Mouse (Mus musculus) gastrocnemius, adult 8-10 months (tissue): Measurements from ENCODE around the gene Use1. TPM values are rescaled to one million over a fixed set of nuclear protein-coding genes. Genes with fewer than 3 reads are reported as not detected.

ENCODE experiments used
- DNase-seq, 2 experiments: peaks; one replicate each; pipeline ENCODE4 v3.0.0; 2022; ENCODE audit warnings: low spot score in 2 of 2
- total RNA-seq, 4 experiments: library from RNA; stranded (reverse); gene quantifications; 2 replicates each; pipeline ENCODE4 v1.2.4; 2022

The Use1 gene
- total RNA-seq, 4 experiments from 2014 or later, result 90.5 to 106 (median 100) TPM

GRCm38 (mm10) chr8:71401454-71401853 lies 34.8 kb downstream of the Use1 start:
- DNase-seq, result peak in 1 of 2 experiments; percentile 1

GRCm38 (mm10) chr8:71402446-71402964 lies 35.9 kb downstream of the Use1 start:
- peak in 1 of 2 experiments; percentile 1 for DNase-seq

GRCm38 (mm10) chr8:71403107-71403885 lies 36.6 kb downstream of the Use1 start:
- DNase-seq, result peak in 1 of 2 experiments; percentile 1

- peak in 1 of 2 experiments; percentile 2 for DNase-seq
These were observed 37.4 kb downstream of the Use1 start for GRCm38 (mm10) chr8:71404011-71404410.

- DNase-seq, result peak in 1 of 2 experiments; percentile 2
These were observed 38.3 kb downstream of the Use1 start for GRCm38 (mm10) chr8:71404951-71405351.

- DNase-seq, result peak; percentile 93 to 96
These were observed 38.9 kb downstream of the Use1 start, which contains the start of gene Ankle1 for GRCm38 (mm10) chr8:71405401-71406098. TSS of gene Ankle1 (plus strand) at chr8:71406010.

- DNase-seq, result peak in 1 of 2 experiments; percentile 42
These were observed 39.7 kb downstream of the Use1 start for GRCm38 (mm10) chr8:71406099-71407015.

- DNase-seq, result no peak
These were observed 40.8 kb downstream of the Use1 start for GRCm38 (mm10) chr8:71407441-71407840.

- DNase-seq, result peak in 1 of 2 experiments; percentile 2
These were observed 41.6 kb downstream of the Use1 start for GRCm38 (mm10) chr8:71408231-71408630.

- no peak for DNase-seq
These were observed 45.1 kb downstream of the Use1 start for GRCm38 (mm10) chr8:71411535-71412273.

Other genes with a start within 250 kb of the Use1 start
- gene Myo9b, start 94.1 kb upstream of the Use1 start, total RNA-seq, result 1 to 10 TPM; 6.2 to 8.6 (median 7.8) TPM
- 1 to 10 TPM; 2.4 to 5.5 (median 4.0) TPM for gene Haus8, start 93.9 kb upstream of the Use1 start, total RNA-seq
- gene Ocel1, start 4.5 kb downstream of the Use1 start, total RNA-seq, result 1 to 10 TPM; 5.0 to 6.0 (median 5.8) TPM
- gene Nr2f6, start 15.1 kb downstream of the Use1 start, total RNA-seq, result 10 to 100 TPM; 19.9 to 23.3 (median 20.9) TPM
- gene Ushbp1, start 29.0 kb downstream of the Use1 start, total RNA-seq, result 1 to 10 TPM; 3.5 to 6.3 (median 4.5) TPM
- gene Babam1, start 30.0 kb downstream of the Use1 start, total RNA-seq, result 10 to 100 TPM; 68.5 to 73.4 (median 70.8) TPM
- gene Ankle1, start 39.2 kb downstream of the Use1 start, total RNA-seq, result not detected
- gene Abhd8, start 96.8 kb downstream of the Use1 start, total RNA-seq, result 10 to 100 TPM; 22.3 to 28.9 (median 26.3) TPM
- gene Mrpl34, start 98.1 kb downstream of the Use1 start, total RNA-seq, result 10 to 100 TPM; 63.4 to 72.1 (median 68.8) TPM
- 10 to 100 TPM; 24.5 to 31.8 (median 26.5) TPM for gene Dda1, start 102.4 kb downstream of the Use1 start, total RNA-seq
- gene Ano8, start 119.1 kb downstream of the Use1 start, total RNA-seq, result 10 to 100 TPM; 15.4 to 16.5 (median 15.9) TPM
- 10 to 100 TPM in 3 of 4 experiments, 1 to 10 TPM in 1; 9.5 to 11.2 (median 10.5) TPM for gene Gtpbp3, start 121.3 kb downstream of the Use1 start, total RNA-seq
- gene Plvap, start 144.9 kb downstream of the Use1 start, total RNA-seq, result 1 to 10 TPM; 6.6 to 9.5 (median 8.2) TPM
- not detected for gene Ccdc194, start 158.9 kb downstream of the Use1 start, total RNA-seq
- gene Bst2, start 170.6 kb downstream of the Use1 start, total RNA-seq, result 1 to 10 TPM; 4.7 to 9.2 (median 7.6) TPM
- 10 to 100 TPM; 17.7 to 28.7 (median 23.4) TPM for gene Mvb12a, start 176.1 kb downstream of the Use1 start, total RNA-seq
- not detected for gene Tmem221, start 192.0 kb downstream of the Use1 start, total RNA-seq
- gene Nxnl1, start 199.8 kb downstream of the Use1 start, total RNA-seq, result under 1 TPM in 2 of 4 experiments, not detected in 2; 0.09 to 0.13 TPM
- gene Slc27a1, start 202.0 kb downstream of the Use1 start, total RNA-seq, result 10 to 100 TPM; 70.7 to 88.1 (median 80.5) TPM
- gene Pgls, start 225.3 kb downstream of the Use1 start, total RNA-seq, result 10 to 100 TPM; 19.3 to 22.8 (median 21.2) TPM
- gene Fam129c, start 230.8 kb downstream of the Use1 start, total RNA-seq, result under 1 TPM; 0.27 to 0.63 (median 0.40) TPM
- gene Colgalt1, start 244.2 kb downstream of the Use1 start, total RNA-seq, result 10 to 100 TPM; 36.6 to 45.2 (median 38.1) TPM